Comparison of ENCODE assay signal across 17 mouse cellular contexts in genomic region chr3:65853746-65854145, GRCm38 (mm10).
"Had no signal": no experiment of that assay in that cellular context is flagged by ENCODE, and none has a peak within 500 bp of the region (broad histone marks: within the 10 kb centered on the region; RNA-seq: fewer than 3 reads in every experiment).

No protein-coding gene starts in this region.

- H3K36me3 ChIP-seq: lung, embryonic 15.5 days; midbrain, embryonic 13.5 days; midbrain, embryonic 15.5 days; neural tube, embryonic 12.5 days; stomach, embryonic 15.5 days had no signal

- H3K4me1 ChIP-seq: megakaryocyte, embryonic 14.5 days; midbrain, embryonic 15.5 days had no signal

- H3K9me3 ChIP-seq: lung, embryonic 15.5 days; megakaryocyte, embryonic 14.5 days; midbrain, embryonic 13.5 days; midbrain, embryonic 15.5 days; neural tube, embryonic 12.5 days; stomach, embryonic 15.5 days had no signal

- H3K9ac ChIP-seq: lung, embryonic 15.5 days; midbrain, embryonic 13.5 days; midbrain, embryonic 15.5 days; neural tube, embryonic 12.5 days; stomach, embryonic 15.5 days had no signal

- H3K4me2 ChIP-seq: lung, embryonic 15.5 days; midbrain, embryonic 11.5 days; midbrain, embryonic 13.5 days; midbrain, embryonic 15.5 days; neural tube, embryonic 12.5 days; stomach, embryonic 15.5 days had no signal

- DNase-seq: lung, adult 2 months; lung, postnatal 14 days; lung, postnatal 36 days; right cerebral cortex, postnatal 14 days; thymus, adult 2 months; thymus, postnatal 25 days; thymus, postnatal 4 days had no signal

- H3K4me3 ChIP-seq: lung, embryonic 15.5 days; megakaryocyte, embryonic 14.5 days; midbrain, embryonic 13.5 days; midbrain, embryonic 15.5 days; neural tube, embryonic 12.5 days; stomach, embryonic 15.5 days had no signal

- ATAC-seq: lung, postnatal 0 days; midbrain, embryonic 13.5 days; midbrain, embryonic 15.5 days had no signal

- H3K27ac ChIP-seq: lung, embryonic 15.5 days; macrophage; midbrain, embryonic 13.5 days; midbrain, embryonic 15.5 days; neural tube, embryonic 12.5 days; stomach, embryonic 15.5 days; stomach, postnatal 0 days had no signal

- H3K27me3 ChIP-seq: lung, embryonic 15.5 days; midbrain, embryonic 15.5 days; neural tube, embryonic 12.5 days; stomach, embryonic 15.5 days had no signal
